Mouse (Mus musculus): ENCODE results near the gene Calhm4. TPM values are rescaled to one million over a fixed set of nuclear protein-coding genes. Genes with fewer than 3 reads are reported as not detected.

The Calhm4 gene
- not detected in 2 replicates for polyA plus RNA-seq (2012; rRNA removed)

DNA sequence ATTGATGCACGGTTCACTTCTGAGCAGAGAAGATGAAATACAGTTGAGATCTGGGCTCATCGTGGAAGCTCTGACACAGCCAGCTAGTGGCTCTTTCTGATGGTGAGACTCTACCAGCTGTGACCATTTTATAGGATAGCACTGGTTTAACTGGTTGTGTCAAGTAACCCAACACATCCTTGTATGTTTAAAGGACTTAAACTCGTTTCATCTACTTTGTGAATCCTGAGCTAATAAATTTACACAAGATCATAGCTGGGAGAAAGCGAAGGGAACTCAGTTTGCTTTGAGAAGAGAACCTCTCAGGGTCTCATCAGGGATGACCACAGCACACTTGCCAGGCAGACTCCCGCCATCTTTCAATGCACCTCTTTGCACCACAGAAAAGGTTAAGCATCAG, at the start of gene Calhm4:
Gene Calhm4, minus strand, starts transcription at position 101 of the 400 bp plus-strand sequence.

GRCm38 (mm10) chr10:34037401-34037800, 6.7 kb downstream of the Calhm4 start, which contains the start of gene Trappc3l:
Gene Trappc3l (plus strand): TSS chr10:34037597.

DNA sequence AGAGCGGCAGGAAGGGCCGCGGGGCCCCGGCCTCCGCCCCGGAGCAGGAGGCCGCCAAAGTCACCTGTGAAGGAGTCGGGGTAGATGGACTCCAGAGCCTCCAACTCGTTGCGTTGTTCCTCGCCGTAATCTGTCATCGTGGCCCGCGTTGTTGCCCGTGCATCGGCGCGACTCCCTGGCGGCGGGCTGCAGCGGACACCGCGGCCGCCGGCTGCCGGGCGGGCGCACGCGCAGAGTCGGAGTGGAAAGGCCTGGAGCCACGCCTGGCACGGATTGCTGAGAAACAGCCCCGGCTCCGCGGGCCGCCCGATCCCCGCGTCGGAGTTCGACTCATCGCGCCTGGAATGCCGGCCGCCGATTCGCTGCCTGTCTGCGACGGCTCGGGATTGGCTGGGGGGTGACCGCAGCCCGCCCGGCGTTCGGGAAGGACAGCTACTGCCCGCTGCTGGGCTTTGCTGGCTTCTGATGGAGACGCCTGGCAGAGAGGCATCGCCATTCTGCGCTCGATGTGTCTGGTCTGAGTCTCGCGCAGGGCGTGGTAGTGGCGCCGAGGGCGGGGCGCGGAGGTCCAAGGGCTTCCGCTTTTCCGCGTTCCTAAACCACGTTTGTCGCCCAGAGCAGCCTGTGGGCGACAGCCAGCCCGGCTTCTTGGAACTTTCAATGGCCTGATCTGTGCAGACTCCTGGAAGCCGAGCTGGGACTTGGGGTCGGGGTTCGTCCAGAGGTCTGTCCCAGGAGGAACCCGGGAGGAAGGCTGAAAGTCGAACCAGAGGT, 24.6 kb downstream of the Calhm4 start, which contains the start of gene Rwdd1:
Gene Rwdd1, minus strand, starts transcription at position 323 of the 774 bp plus-strand sequence.

Other genes starting within 250 kb of the Calhm4 start
- gene Sult3a1, start 186.6 kb downstream of the Calhm4 start, polyA plus RNA-seq (2012; rRNA removed) = not detected in 2 replicates
- gene Rsph4a, start 139.2 kb downstream of the Calhm4 start, polyA plus RNA-seq (2012; rRNA removed) = not detected in 2 replicates
- gene Zup1, start 93.0 kb downstream of the Calhm4 start, polyA plus RNA-seq (2012; rRNA removed) = 0.50 and 0.74 TPM in 2 replicates
- 21.0 and 51.3 TPM in 2 replicates for gene Rwdd1, start 24.7 kb downstream of the Calhm4 start, polyA plus RNA-seq (2012; rRNA removed)
- not detected in 2 replicates for gene Trappc3l, start 6.7 kb downstream of the Calhm4 start, polyA plus RNA-seq (2012; rRNA removed)
- 0.13 and 0.16 TPM in 2 replicates for gene Calhm5, start 52.2 kb upstream of the Calhm4 start, polyA plus RNA-seq (2012; rRNA removed)
- 0.36 and 0.66 TPM in 2 replicates for gene Calhm6, start 83.7 kb upstream of the Calhm4 start, polyA plus RNA-seq (2012; rRNA removed)
- gene Dse, start 163.4 kb upstream of the Calhm4 start, polyA plus RNA-seq (2012; rRNA removed) = 1.4 and 1.6 TPM in 2 replicates
- 7.2 and 11.3 TPM in 2 replicates for gene Tspyl1, start 237.9 kb upstream of the Calhm4 start, polyA plus RNA-seq (2012; rRNA removed)

Data from stomach, adult 2 months (tissue).